Mouse (Mus musculus): ENCODE measurements around the gene Jade2. TPM values are rescaled to one million over a fixed set of nuclear protein-coding genes. Genes with fewer than 3 reads are reported as not detected.

The Jade2 gene
- polyA plus RNA-seq, 1 experiment from 2014 or later: 1.0 TPM

DNA sequence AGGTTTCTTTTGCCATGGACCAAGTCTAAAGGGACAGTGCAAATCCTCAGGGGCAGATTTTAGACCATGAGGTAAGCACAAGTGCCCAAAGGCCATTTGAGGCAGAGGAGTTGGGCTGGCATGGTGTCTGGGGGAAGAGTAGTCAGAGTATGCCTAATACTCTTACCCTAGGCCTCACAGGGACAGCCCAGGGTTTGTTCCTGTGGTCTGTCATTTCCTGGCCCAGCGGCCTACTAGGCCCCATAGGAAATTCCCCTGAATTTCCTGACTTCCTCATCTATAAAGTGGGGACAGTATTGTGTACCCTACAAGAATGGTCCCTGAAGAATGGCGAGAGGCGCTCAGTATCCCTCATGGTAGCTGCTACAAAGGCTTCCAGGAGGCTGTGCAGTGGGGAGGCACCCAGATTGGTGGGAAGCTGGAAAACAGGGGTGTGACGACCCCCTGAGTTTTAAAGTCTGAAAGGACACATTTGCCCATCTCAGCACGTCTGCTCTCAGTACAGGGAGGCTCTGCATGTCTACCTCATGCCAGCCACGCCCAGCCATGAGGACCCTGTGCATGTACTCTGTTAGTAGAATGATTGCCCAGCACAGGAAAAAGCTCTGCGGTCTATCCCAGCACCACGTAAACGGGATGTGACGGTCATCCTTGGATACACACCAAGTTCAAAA lies 23.9 kb downstream of the Jade2 start:
- Histone ChIP-seq H3K27me3 (ENCODE audit: insufficient read depth, low read length) (no peaks in the 10 kb centered on the region), H3K36me3 (replicated peaks; ENCODE audit: insufficient read depth, low read length) (peaks cover 3% of the 10 kb centered on the region; the same call in 1 of the 2 replicates), H3K4me1 (ENCODE audit: insufficient read depth) (peaks cover 26% of the 10 kb centered on the region), H3K27ac (ENCODE audit: low read depth) (no peak overlapping the region), H3K9me3 (ENCODE audit: low read length) (no peaks in the 10 kb centered on the region), H3K9ac (replicated peaks) (no peak overlapping the region), H3K4me2 (ENCODE audit: low read depth, low read length) (no peak overlapping the region), H3K4me3 (ENCODE audit: low read depth, low read length) (no peak overlapping the region)
- 71% methylated on average over 10 of the region's 10 CpGs for WGBS (ENCODE audit: insufficient replicate concordance)
- TF ChIP-seq CTCF (IDR thresholded peaks at IDR 0.05; ENCODE audit: low read depth) (no peak), EP300 (IDR thresholded peaks at IDR 0.05; ENCODE audit: low read depth) (no peak)
- DNase-seq: no peak
- ATAC-seq: no peak

GRCm38 (mm10) chr11:51832992-51833391 lies 24.5 kb downstream of the Jade2 start:
- ATAC-seq: no peak
- H3K27ac ChIP-seq (ENCODE audit: low read depth): peak overlapping the region; percentile 60

DNA sequence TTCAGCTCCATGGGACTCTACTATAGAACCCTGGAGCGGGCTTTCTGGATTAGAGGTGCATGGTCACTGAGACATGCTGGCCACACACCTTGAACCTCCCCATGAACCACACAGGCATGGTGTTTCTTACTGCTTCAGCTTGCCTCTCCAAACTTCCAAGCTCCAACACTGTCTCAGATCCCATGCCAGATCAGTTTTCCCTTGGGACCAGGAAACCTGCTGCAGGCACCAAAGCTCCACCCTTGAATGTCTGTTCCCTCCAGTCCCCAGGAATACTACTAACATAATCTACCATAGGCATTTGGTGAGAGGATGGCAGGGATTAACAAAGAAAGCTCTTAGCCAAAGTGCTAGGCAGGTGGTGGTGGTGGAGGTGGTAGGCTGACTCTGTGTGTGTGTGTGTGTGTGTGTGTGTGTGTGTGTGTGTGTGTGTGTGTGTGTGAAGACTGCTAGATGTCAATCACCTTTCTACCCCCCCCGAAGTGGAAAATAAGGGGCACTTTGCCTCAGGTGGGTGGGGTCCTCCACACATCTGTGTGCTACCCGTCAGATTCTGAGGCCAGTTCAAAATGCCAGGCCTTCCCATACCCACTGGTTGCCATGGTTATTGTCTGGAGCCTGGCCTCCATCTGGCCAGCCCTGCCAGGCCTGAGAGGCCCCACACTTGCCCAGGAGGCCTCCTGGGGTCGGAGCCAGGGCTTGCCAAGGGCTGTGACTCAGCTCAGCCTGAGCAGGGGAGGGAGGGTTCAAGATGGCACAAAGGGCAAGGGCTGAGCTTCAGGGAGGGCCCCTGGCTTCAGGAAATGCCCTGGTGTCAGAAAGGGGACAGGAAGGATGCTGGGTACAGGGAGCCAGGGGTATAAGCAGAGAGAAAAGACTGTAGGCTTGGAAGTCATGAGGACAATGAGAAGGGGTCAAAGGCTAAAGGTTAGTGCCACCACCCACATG lies 25.2 kb downstream of the Jade2 start:
- Histone ChIP-seq H3K27ac (ENCODE audit: low read depth) (peak overlapping the region; percentile 64), H3K9me3 (ENCODE audit: low read length) (no peaks in the 10 kb centered on the region), H3K4me3 (ENCODE audit: low read depth, low read length) (no peak overlapping the region), H3K27me3 (ENCODE audit: insufficient read depth, low read length) (no peaks in the 10 kb centered on the region), H3K9ac (replicated peaks) (no peak overlapping the region), H3K4me1 (ENCODE audit: insufficient read depth) (peaks cover 25% of the 10 kb centered on the region), H3K36me3 (replicated peaks; ENCODE audit: insufficient read depth, low read length) (peaks cover 6% of the 10 kb centered on the region; the same call in 1 of the 2 replicates), H3K4me2 (ENCODE audit: low read depth, low read length) (peak overlapping the region; percentile 38)
- ATAC-seq (peak; percentile 96), DNase-seq (peak; percentile 74)
- TF ChIP-seq CTCF (IDR thresholded peaks at IDR 0.05; ENCODE audit: low read depth) (no peak), EP300 (IDR thresholded peaks at IDR 0.05; ENCODE audit: low read depth) (peak; percentile 49; the same call in 1 of the 2 replicates)
- 55% methylated on average over 4 of the region's 4 CpGs for WGBS (ENCODE audit: insufficient replicate concordance)

More at GRCm38 (mm10) chr11:51832992-51833391, 24.5 kb downstream of the Jade2 start:
- peaks cover 25% of the 10 kb centered on the region for H3K4me1 ChIP-seq (ENCODE audit: insufficient read depth)
- H3K4me3 ChIP-seq (ENCODE audit: low read depth, low read length): no peak overlapping the region
- H3K9me3 ChIP-seq (ENCODE audit: low read length): no peaks in the 10 kb centered on the region
- H3K36me3 ChIP-seq (replicated peaks; ENCODE audit: insufficient read depth, low read length): peaks cover 3% of the 10 kb centered on the region; the same call in 1 of the 2 replicates
- WGBS (ENCODE audit: insufficient replicate concordance): 82% methylated on average over 5 of the region's 5 CpGs
- no peak overlapping the region for H3K9ac ChIP-seq (replicated peaks)
- no peak for TF ChIP-seq EP300 (IDR thresholded peaks at IDR 0.05; ENCODE audit: low read depth)
- TF ChIP-seq CTCF (IDR thresholded peaks at IDR 0.05; ENCODE audit: low read depth): no peak
- no peaks in the 10 kb centered on the region for H3K27me3 ChIP-seq (ENCODE audit: insufficient read depth, low read length)
- DNase-seq: no peak
- no peak overlapping the region for H3K4me2 ChIP-seq (ENCODE audit: low read depth, low read length)

DNA sequence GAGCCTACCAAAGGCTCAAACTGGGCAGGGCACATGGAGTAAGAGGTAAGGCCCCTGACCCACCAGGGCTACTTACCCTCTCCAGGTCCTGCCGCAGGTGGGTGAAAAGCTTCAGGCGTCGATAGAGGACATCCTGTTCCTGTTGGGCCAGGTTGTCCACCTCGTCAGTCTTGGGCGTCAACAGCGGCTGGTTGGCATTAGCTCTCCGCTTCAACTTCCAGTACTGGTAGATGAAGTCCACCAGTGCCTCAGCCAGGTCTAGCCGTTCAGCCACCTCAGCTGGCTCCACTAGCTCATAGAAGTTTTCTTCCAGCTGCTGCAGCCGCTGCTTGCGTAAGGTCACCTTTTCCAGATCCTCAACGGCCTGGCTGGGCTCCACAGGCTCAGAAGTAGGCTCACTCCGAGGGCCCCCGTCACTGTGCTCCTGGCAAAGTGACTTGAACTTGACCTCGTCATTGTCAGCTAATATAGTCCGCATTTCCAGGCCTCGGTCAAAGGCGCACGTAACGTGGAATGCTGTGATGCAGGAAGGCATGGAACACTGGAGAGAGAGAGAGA lies 32.5 kb downstream of the Jade2 start:
- H3K9me3 ChIP-seq (ENCODE audit: low read length): no peaks in the 10 kb centered on the region
- H3K4me3 ChIP-seq (ENCODE audit: low read depth, low read length): no peak overlapping the region
- H3K27me3 ChIP-seq (ENCODE audit: insufficient read depth, low read length): no peaks in the 10 kb centered on the region
- TF ChIP-seq EP300 (IDR thresholded peaks at IDR 0.05; ENCODE audit: low read depth) (no peak), CTCF (IDR thresholded peaks at IDR 0.05; ENCODE audit: low read depth) (no peak)
- WGBS (ENCODE audit: insufficient replicate concordance): 90% methylated on average over 19 of the region's 19 CpGs
- H3K4me2 ChIP-seq (ENCODE audit: low read depth, low read length): no peak overlapping the region
- DNase-seq (no peak), ATAC-seq (no peak)
- peaks cover 15% of the 10 kb centered on the region for H3K36me3 ChIP-seq (replicated peaks; ENCODE audit: insufficient read depth, low read length)
- H3K27ac ChIP-seq (ENCODE audit: low read depth): no peak overlapping the region
- H3K9ac ChIP-seq (replicated peaks): no peak overlapping the region
- peaks cover 15% of the 10 kb centered on the region for H3K4me1 ChIP-seq (ENCODE audit: insufficient read depth)

GRCm38 (mm10) chr11:51823963-51824753 lies 33.3 kb downstream of the Jade2 start:
- 74% methylated on average over 3 of the region's 3 CpGs for WGBS (ENCODE audit: insufficient replicate concordance)
- H3K27ac ChIP-seq (ENCODE audit: low read depth): no peak overlapping the region
- peak; percentile 34; the same call in 1 of the 2 replicates for ATAC-seq
- DNase-seq: peak; percentile 77
- H3K4me2 ChIP-seq (ENCODE audit: low read depth, low read length): no peak overlapping the region
- H3K9ac ChIP-seq (replicated peaks): no peak overlapping the region
- H3K27me3 ChIP-seq (ENCODE audit: insufficient read depth, low read length): no peaks in the 10 kb centered on the region
- no peaks in the 10 kb centered on the region for H3K9me3 ChIP-seq (ENCODE audit: low read length)
- H3K4me1 ChIP-seq (ENCODE audit: insufficient read depth): peaks cover 15% of the 10 kb centered on the region
- peaks cover 17% of the 10 kb centered on the region for H3K36me3 ChIP-seq (replicated peaks; ENCODE audit: insufficient read depth, low read length)
- TF ChIP-seq EP300 (IDR thresholded peaks at IDR 0.05; ENCODE audit: low read depth): no peak
- TF ChIP-seq CTCF (IDR thresholded peaks at IDR 0.05; ENCODE audit: low read depth): no peak
- H3K4me3 ChIP-seq (ENCODE audit: low read depth, low read length): no peak overlapping the region
